Mouse (Mus musculus) ES-Bruce4 (cell line): ENCODE measurements at regions not wholly inside any gene's neighbourhood (a gene's known extent, or its start where the extent isn't known, plus 50 kb on each side); places are given as distances from the start of the nearest gene placed in this dataset.

Experiments used
- CTCF ChIP-seq: IDR thresholded peaks from one replicate; pipeline ENCODE4 v1.8.1; 2011; ENCODE audit warnings: low read depth, low read length
- EP300 ChIP-seq: IDR thresholded peaks from 2 replicates; pipeline ENCODE4 v1.6.1; 2011; ENCODE audit warnings: low read depth, low read length; ENCODE audit not compliant: insufficient read depth
- POLR2A ChIP-seq: IDR thresholded peaks from one replicate; pipeline ENCODE4 v1.8.1; 2011; ENCODE audit warnings: low read length; ENCODE audit not compliant: insufficient read depth

- TF ChIP-seq POLR2A (no peak), CTCF (no peak), EP300 (no peak)
These were observed 255.5 kb downstream of the Sox4 start for GRCm38 (mm10) chr13:28697796-28698678.
